Mouse (Mus musculus): ENCODE data around the gene Fbxw11.
A peak's percentile ranks its signal among the peaks of the same experiment; 100 is the strongest.

The Fbxw11 gene

GRCm38 (mm10) chr11:32623912-32624311, 18.6 kb upstream of the Fbxw11 start:
- no peak for DNase-seq (ENCODE audit: inconsistent ontology term)

- DNase-seq (ENCODE audit: inconsistent ontology term), result peak; percentile 42
Observed at GRCm38 (mm10) chr11:32625677-32626076, 16.8 kb upstream of the Fbxw11 start.

GRCm38 (mm10) chr11:32626079-32626478, 16.4 kb upstream of the Fbxw11 start:
- DNase-seq (ENCODE audit: inconsistent ontology term), result no peak

- DNase-seq (ENCODE audit: inconsistent ontology term), result no peak
Observed at GRCm38 (mm10) chr11:32627900-32628299, 14.6 kb upstream of the Fbxw11 start.

- no peak for DNase-seq (ENCODE audit: inconsistent ontology term)
Observed at GRCm38 (mm10) chr11:32629713-32630211, 12.8 kb upstream of the Fbxw11 start.

- DNase-seq (ENCODE audit: inconsistent ontology term), result no peak
Observed at GRCm38 (mm10) chr11:32632671-32633070, 9.9 kb upstream of the Fbxw11 start.

GRCm38 (mm10) chr11:32633542-32633941, 9.0 kb upstream of the Fbxw11 start:
- DNase-seq (ENCODE audit: inconsistent ontology term), result no peak

GRCm38 (mm10) chr11:32634143-32634542, 8.4 kb upstream of the Fbxw11 start:
- DNase-seq (ENCODE audit: inconsistent ontology term), result no peak

GRCm38 (mm10) chr11:32634842-32635241, 7.7 kb upstream of the Fbxw11 start:
- DNase-seq (ENCODE audit: inconsistent ontology term), result no peak

- DNase-seq (ENCODE audit: inconsistent ontology term), result no peak
Observed at GRCm38 (mm10) chr11:32636275-32636674, 6.2 kb upstream of the Fbxw11 start.

GRCm38 (mm10) chr11:32638521-32639255, 3.8 kb upstream of the Fbxw11 start:
- no peak for DNase-seq (ENCODE audit: inconsistent ontology term)

- no peak for DNase-seq (ENCODE audit: inconsistent ontology term)
Observed at GRCm38 (mm10) chr11:32640617-32641016, 1.9 kb upstream of the Fbxw11 start.

GRCm38 (mm10) chr11:32642899-32643886, 669 bp downstream of the Fbxw11 start:
- DNase-seq (ENCODE audit: inconsistent ontology term), result peak; percentile 27

GRCm38 (mm10) chr11:32644010-32644409, 1.5 kb downstream of the Fbxw11 start:
- DNase-seq (ENCODE audit: inconsistent ontology term), result no peak

GRCm38 (mm10) chr11:32647265-32647664, 4.7 kb downstream of the Fbxw11 start:
- DNase-seq (ENCODE audit: inconsistent ontology term), result no peak

GRCm38 (mm10) chr11:32650236-32650749, 7.8 kb downstream of the Fbxw11 start:
- DNase-seq (ENCODE audit: inconsistent ontology term), result no peak

GRCm38 (mm10) chr11:32650893-32651590, 8.5 kb downstream of the Fbxw11 start:
- DNase-seq (ENCODE audit: inconsistent ontology term), result no peak

- DNase-seq (ENCODE audit: inconsistent ontology term), result no peak
Observed at GRCm38 (mm10) chr11:32651723-32652122, 9.2 kb downstream of the Fbxw11 start.

GRCm38 (mm10) chr11:32662082-32662656, 19.6 kb downstream of the Fbxw11 start:
- peak; percentile 60 for DNase-seq (ENCODE audit: inconsistent ontology term)

GRCm38 (mm10) chr11:32665639-32666038, 23.1 kb downstream of the Fbxw11 start:
- no peak for DNase-seq (ENCODE audit: inconsistent ontology term)

- DNase-seq (ENCODE audit: inconsistent ontology term), result no peak
Observed at GRCm38 (mm10) chr11:32666983-32667382, 24.5 kb downstream of the Fbxw11 start.
